Mouse (Mus musculus) kidney, adult 2 months (tissue): ENCODE results near the gene Samm50. TPM values are rescaled to one million over a fixed set of nuclear protein-coding genes. Genes with fewer than 3 reads are reported as not detected.

ENCODE experiments used
- DNase-seq: peaks from one replicate; pipeline ENCODE4 v3.0.0; 2021
- H3K27ac ChIP-seq: fragments of 200-500 bp; 2 replicates; pipeline ENCODE4 v1.5.1; 2012; ENCODE audit warnings: low read depth, low read length, control low read depth, inconsistent platforms; ENCODE audit not compliant: insufficient read depth
- H3K27me3 ChIP-seq: fragments of 200-500 bp; replicated peaks from 2 replicates; pipeline ENCODE4 v1.6.1; 2012; ENCODE audit warnings: mild to moderate bottlenecking, moderate library complexity, low read length, inconsistent platforms; ENCODE audit not compliant: control insufficient read depth, insufficient read depth
- H3K36me3 ChIP-seq: fragments of 200-500 bp; 2 replicates; pipeline ENCODE4 v1.6.1; 2012; ENCODE audit warnings: mild to moderate bottlenecking, moderate library complexity, low read length, inconsistent platforms; ENCODE audit not compliant: control insufficient read depth, insufficient read depth
- H3K4me1 ChIP-seq: fragments of 200-500 bp; 2 replicates; pipeline ENCODE4 v1.6.1; 2011; ENCODE audit warnings: low read length; ENCODE audit not compliant: control insufficient read depth, insufficient read depth
- H3K4me3 ChIP-seq: fragments of 200-500 bp; 2 replicates; pipeline ENCODE4 v1.5.1; 2011; ENCODE audit warnings: mild to moderate bottlenecking, low read depth, low read length, control low read depth; ENCODE audit not compliant: insufficient read depth
- CTCF ChIP-seq: fragments of 200-500 bp; conservative IDR thresholded peaks from 2 replicates; pipeline ENCODE4 v1.5.1; 2011; ENCODE audit warnings: low read depth, mild to moderate bottlenecking, control low read depth, low read length, moderate library complexity, mixed read lengths; ENCODE audit not compliant: insufficient read depth, insufficient read length
- POLR2A ChIP-seq: fragments of 200-500 bp; IDR thresholded peaks from one replicate; pipeline ENCODE4 v1.6.1; 2011; ENCODE audit warnings: low read depth, low read length, control low read depth
- WGBS: fragments of 180-500 bp; shearing (Covaris S2); methylation state at CpG from one replicate; pipeline ENCODE4 v1.1.7; 2018; 5-methylcytosine and 5-hydroxymethylcytosine counted together
- polyA plus RNA-seq: library from polyadenylated mRNA; depleted of rRNA; stranded (reverse); fragments of >200 nt; gene quantifications from 2 replicates; pipeline ENCODE4 v1.2.3, GENCODE M21; 2012

The Samm50 gene
- polyA plus RNA-seq, 1 experiment: 22.9 TPM

GRCm38 (mm10) chr15:84212031-84212755 lies 20.2 kb downstream of the Samm50 start:
- Histone ChIP-seq H3K27ac (no peak overlapping the region), H3K4me3 (no peak overlapping the region), H3K4me1 (peaks cover 12% of the 10 kb centered on the region; the same call in 1 of the 2 replicates), H3K36me3 (no peaks in the 10 kb centered on the region), H3K27me3 (no peaks in the 10 kb centered on the region)
- TF ChIP-seq POLR2A: no peak
- peak; percentile 98 for TF ChIP-seq CTCF
- WGBS: 44% methylated on average over 6 of the region's 6 CpGs
- peak; percentile 86 for DNase-seq

GRCm38 (mm10) chr15:84212756-84213105 lies 20.7 kb downstream of the Samm50 start:
- no peak overlapping the region for H3K27ac ChIP-seq
- WGBS: 69% methylated on average over 2 of the region's 2 CpGs
- H3K27me3 ChIP-seq: no peaks in the 10 kb centered on the region
- peak; percentile 44 for DNase-seq
- TF ChIP-seq POLR2A (no peak), CTCF (no peak)
- no peaks in the 10 kb centered on the region for H3K36me3 ChIP-seq
- no peak overlapping the region for H3K4me3 ChIP-seq
- H3K4me1 ChIP-seq: peaks cover 15% of the 10 kb centered on the region; the same call in 1 of the 2 replicates

GRCm38 (mm10) chr15:84213162-84213739 lies 21.2 kb downstream of the Samm50 start:
- no peaks in the 10 kb centered on the region for H3K36me3 ChIP-seq
- H3K27ac ChIP-seq: no peak overlapping the region
- WGBS: 90% methylated on average over 6 of the region's 6 CpGs
- TF ChIP-seq POLR2A (no peak), CTCF (no peak)
- H3K4me3 ChIP-seq: no peak overlapping the region
- peaks cover 15% of the 10 kb centered on the region; the same call in 1 of the 2 replicates for H3K4me1 ChIP-seq
- no peaks in the 10 kb centered on the region for H3K27me3 ChIP-seq
- no peak for DNase-seq

- H3K27me3 ChIP-seq: no peaks in the 10 kb centered on the region
- H3K4me3 ChIP-seq: no peak overlapping the region
- H3K36me3 ChIP-seq: no peaks in the 10 kb centered on the region
- H3K4me1 ChIP-seq: peaks cover 18% of the 10 kb centered on the region; the same call in 1 of the 2 replicates
- TF ChIP-seq CTCF (no peak), POLR2A (no peak)
- no peak for DNase-seq
- H3K27ac ChIP-seq: no peak overlapping the region
- WGBS: 62% methylated on average over 7 of the region's 7 CpGs
Observed at GRCm38 (mm10) chr15:84214476-84214875, 22.4 kb downstream of the Samm50 start.

GRCm38 (mm10) chr15:84215273-84215672 lies 23.2 kb downstream of the Samm50 start:
- TF ChIP-seq POLR2A: no peak
- TF ChIP-seq CTCF: no peak
- H3K4me1 ChIP-seq: peaks cover 18% of the 10 kb centered on the region; the same call in 1 of the 2 replicates
- no peaks in the 10 kb centered on the region for H3K27me3 ChIP-seq
- no peak overlapping the region for H3K4me3 ChIP-seq
- H3K36me3 ChIP-seq: no peaks in the 10 kb centered on the region
- no peak for DNase-seq
- 76% methylated on average over 2 of the region's 2 CpGs for WGBS
- no peak overlapping the region for H3K27ac ChIP-seq

GRCm38 (mm10) chr15:84216026-84216425 lies 24.0 kb downstream of the Samm50 start:
- H3K27me3 ChIP-seq: no peaks in the 10 kb centered on the region
- no peak for TF ChIP-seq CTCF
- no peak for TF ChIP-seq POLR2A
- peak overlapping the region; percentile 24 for H3K27ac ChIP-seq
- no peak overlapping the region for H3K4me3 ChIP-seq
- peak; percentile 63 for DNase-seq
- peaks cover 18% of the 10 kb centered on the region; the same call in 1 of the 2 replicates for H3K4me1 ChIP-seq
- H3K36me3 ChIP-seq: no peaks in the 10 kb centered on the region

GRCm38 (mm10) chr15:84216461-84217084 lies 24.5 kb downstream of the Samm50 start:
- H3K4me1 ChIP-seq: peaks cover 20% of the 10 kb centered on the region; the same call in 1 of the 2 replicates
- H3K4me3 ChIP-seq: no peak overlapping the region
- no peaks in the 10 kb centered on the region for H3K36me3 ChIP-seq
- peak; percentile 86 for DNase-seq
- peak overlapping the region; percentile 24 for H3K27ac ChIP-seq
- TF ChIP-seq POLR2A: no peak
- no peak for TF ChIP-seq CTCF
- WGBS: 20% methylated on average over 7 of the region's 7 CpGs
- no peaks in the 10 kb centered on the region for H3K27me3 ChIP-seq
